Mouse (Mus musculus): ENCODE results near the gene Polr1c. TPM values are rescaled to one million over a fixed set of nuclear protein-coding genes. Genes with fewer than 3 reads are reported as not detected.

The Polr1c gene
- polyA plus RNA-seq, 1 experiment from 2014 or later: 138 TPM

DNA sequence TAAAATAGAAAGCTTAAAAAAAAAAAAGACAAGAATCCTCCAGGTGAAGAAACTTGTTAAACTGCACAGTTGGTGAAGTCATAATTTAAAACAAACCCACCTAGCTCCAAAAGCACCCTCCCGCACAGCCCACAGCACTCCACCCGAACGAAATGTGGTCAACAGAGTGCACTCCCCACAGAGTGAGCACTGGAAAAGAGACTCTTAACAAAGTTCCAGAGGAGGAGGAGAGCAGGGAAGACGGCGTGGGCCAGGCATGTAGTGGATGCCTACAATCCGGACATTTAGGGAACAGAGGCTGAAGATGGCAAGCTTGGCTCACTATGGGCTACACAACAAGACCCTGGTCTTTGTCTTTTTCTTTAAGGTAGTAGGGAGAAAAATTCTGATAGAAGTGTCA lies 27.2 kb upstream of the Polr1c start:
- no peak overlapping the region for H3K4me3 ChIP-seq
- H3K27me3 ChIP-seq (ENCODE audit: low read depth, poor library complexity, severe bottlenecking): no peaks in the 10 kb centered on the region
- H3K27ac ChIP-seq (replicated peaks): no peak overlapping the region
- no peaks in the 10 kb centered on the region for H3K4me1 ChIP-seq
- H3K9me3 ChIP-seq (replicated peaks): no peaks in the 10 kb centered on the region
- peaks cover 96% of the 10 kb centered on the region for H3K36me3 ChIP-seq
- WGBS: 86% methylated on average over 6 of the region's 6 CpGs
- no peak for DNase-seq (ENCODE audit: low spot score)

DNA sequence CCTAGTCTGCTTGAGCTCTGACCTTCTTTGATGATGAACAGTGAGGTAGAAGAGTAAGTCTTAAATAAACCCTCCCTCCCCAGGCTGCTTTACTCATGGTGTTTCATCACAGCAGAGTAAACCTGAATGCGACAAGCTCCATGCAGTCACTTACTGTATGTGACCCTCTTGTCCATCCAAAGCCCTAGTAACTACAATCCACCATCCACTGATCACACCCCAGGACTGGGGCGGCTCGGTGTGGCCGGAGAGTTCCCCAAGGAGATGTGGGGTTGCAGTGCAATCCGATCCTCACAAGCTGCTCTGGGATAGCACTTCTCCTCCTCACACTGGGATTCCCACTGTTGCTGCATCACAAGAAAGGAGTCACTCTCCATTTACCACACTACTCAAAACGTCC lies 26.6 kb upstream of the Polr1c start:
- peaks cover 96% of the 10 kb centered on the region for H3K36me3 ChIP-seq
- no peak for DNase-seq (ENCODE audit: low spot score)
- no peaks in the 10 kb centered on the region for H3K4me1 ChIP-seq
- no peak overlapping the region for H3K4me3 ChIP-seq
- H3K9me3 ChIP-seq (replicated peaks): no peaks in the 10 kb centered on the region
- WGBS: 74% methylated on average over 6 of the region's 6 CpGs
- no peaks in the 10 kb centered on the region for H3K27me3 ChIP-seq (ENCODE audit: low read depth, poor library complexity, severe bottlenecking)
- H3K27ac ChIP-seq (replicated peaks): no peak overlapping the region

DNA sequence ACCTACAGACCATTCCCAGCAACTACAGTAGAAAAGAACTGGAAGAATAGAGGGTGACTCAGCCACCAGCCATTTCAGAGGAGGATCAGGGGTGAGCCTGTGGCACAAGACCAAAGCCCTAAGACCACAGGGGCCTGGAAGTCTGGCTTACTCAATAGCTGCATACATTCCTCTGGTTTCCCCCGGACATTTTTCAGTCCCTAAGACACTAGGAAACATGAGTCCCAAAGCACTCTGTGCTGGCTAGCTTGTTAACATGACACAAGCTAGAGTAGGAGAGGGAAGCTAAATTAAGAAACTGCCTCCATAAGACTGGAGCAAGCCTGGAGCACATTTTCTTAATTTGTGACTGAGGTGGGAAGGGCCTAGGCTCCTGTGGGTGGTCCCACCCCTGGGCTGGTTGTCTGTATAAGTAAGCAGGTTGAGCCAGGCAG lies 26.0 kb upstream of the Polr1c start:
- Histone ChIP-seq H3K4me1 (no peaks in the 10 kb centered on the region), H3K9me3 (replicated peaks) (no peaks in the 10 kb centered on the region), H3K27ac (replicated peaks) (no peak overlapping the region), H3K27me3 (ENCODE audit: low read depth, poor library complexity, severe bottlenecking) (no peaks in the 10 kb centered on the region), H3K4me3 (no peak overlapping the region), H3K36me3 (peaks cover 96% of the 10 kb centered on the region)
- DNase-seq (ENCODE audit: low spot score): no peak
- WGBS: 76% methylated on average over 1 of the region's 1 CpGs

DNA sequence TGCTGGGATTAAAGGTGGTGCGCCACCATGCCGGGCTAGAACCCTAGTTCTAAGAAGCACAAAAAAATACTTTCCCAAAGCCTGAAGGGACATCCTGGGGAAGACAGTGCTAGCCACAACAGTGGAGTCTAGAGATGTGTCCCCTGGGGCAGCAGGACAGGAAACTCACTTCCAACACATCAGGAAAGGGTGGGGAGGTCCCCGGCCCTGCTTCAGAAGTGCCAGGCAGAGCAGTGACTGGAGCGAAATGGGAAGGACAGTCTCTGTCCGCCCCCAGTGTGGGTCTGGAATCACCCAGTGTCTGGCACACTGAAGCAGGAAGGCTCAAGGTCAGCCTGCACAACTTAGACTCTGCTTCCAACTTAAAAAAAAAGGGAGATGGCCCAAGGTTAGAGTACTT lies 24.8 kb upstream of the Polr1c start:
- H3K9me3 ChIP-seq (replicated peaks): no peaks in the 10 kb centered on the region
- H3K27ac ChIP-seq (replicated peaks): no peak overlapping the region
- 93% methylated on average over 5 of the region's 5 CpGs for WGBS
- no peaks in the 10 kb centered on the region for H3K27me3 ChIP-seq (ENCODE audit: low read depth, poor library complexity, severe bottlenecking)
- no peaks in the 10 kb centered on the region for H3K4me1 ChIP-seq
- DNase-seq (ENCODE audit: low spot score): no peak
- H3K36me3 ChIP-seq: peaks cover 96% of the 10 kb centered on the region
- H3K4me3 ChIP-seq: no peak overlapping the region

DNA sequence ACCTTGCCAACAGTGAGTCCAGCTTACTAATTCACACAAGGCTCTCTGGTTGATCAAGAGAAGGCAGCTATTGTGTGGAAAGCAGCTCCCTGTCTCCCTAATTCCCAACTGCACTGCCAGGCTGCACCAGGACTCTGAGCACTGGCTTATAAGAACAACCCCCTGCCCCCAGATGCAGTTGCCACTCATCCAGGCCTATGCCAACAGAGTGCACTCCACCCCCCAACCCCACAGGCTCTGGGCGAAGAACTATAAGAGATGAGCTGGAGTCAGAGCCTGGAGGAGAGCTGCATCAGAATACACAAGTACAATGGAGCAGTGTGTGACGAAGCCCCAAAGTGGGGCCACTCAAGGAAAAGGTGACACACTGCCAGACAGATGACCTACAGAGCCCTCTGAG lies 24.2 kb upstream of the Polr1c start:
- DNase-seq (ENCODE audit: low spot score): no peak
- Histone ChIP-seq H3K4me3 (no peak overlapping the region), H3K27me3 (ENCODE audit: low read depth, poor library complexity, severe bottlenecking) (no peaks in the 10 kb centered on the region), H3K27ac (replicated peaks) (no peak overlapping the region; the same call in 1 of the 2 replicates), H3K4me1 (no peaks in the 10 kb centered on the region), H3K36me3 (peaks cover 96% of the 10 kb centered on the region), H3K9me3 (replicated peaks) (no peaks in the 10 kb centered on the region)
- WGBS: 93% methylated on average over 2 of the region's 2 CpGs

DNA sequence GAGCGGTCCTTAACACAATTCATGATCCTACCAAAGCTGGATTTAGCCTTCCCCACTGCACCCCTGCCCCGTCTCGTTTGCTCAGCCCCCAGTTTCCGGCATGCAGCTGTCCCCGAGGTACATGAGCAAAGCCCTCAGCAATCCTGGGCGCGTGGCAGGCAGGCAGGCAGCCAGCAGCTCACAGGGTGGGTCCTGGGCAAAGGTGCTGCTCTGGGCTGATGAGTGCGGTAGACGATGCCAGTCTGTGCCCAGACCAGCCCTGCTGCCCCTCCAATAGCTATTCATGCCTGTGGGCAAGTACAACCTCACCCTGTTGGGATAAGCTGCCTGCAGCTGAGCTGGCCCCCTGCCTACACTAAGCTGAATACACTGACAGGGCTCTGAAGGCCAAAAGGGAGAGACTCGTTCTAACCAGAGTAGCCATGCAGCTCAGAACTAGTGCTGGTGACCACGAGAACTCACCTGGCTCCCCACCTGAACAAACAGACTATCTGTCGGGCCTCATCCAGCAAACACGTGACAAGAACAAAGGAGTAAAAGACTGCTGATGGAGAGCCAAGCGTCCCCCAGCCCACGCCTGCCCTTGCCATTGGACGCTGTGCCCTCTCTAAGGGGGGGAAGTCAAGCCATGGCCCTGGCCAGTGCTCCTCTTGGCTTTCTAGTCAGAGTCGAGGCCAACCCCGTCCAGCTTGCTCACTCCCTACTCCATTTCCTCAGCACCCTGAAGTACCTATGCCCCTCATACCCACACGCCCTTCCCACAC lies 22.1 kb upstream of the Polr1c start:
- WGBS: 91% methylated on average over 19 of the region's 19 CpGs
- H3K9me3 ChIP-seq (replicated peaks): no peaks in the 10 kb centered on the region
- H3K36me3 ChIP-seq: peaks cover 98% of the 10 kb centered on the region
- no peak overlapping the region for H3K4me3 ChIP-seq
- DNase-seq (ENCODE audit: low spot score): no peak
- peaks cover 4% of the 10 kb centered on the region; the same call in 1 of the 2 replicates for H3K4me1 ChIP-seq
- no peak overlapping the region for H3K27ac ChIP-seq (replicated peaks)
- H3K27me3 ChIP-seq (ENCODE audit: low read depth, poor library complexity, severe bottlenecking): no peaks in the 10 kb centered on the region

DNA sequence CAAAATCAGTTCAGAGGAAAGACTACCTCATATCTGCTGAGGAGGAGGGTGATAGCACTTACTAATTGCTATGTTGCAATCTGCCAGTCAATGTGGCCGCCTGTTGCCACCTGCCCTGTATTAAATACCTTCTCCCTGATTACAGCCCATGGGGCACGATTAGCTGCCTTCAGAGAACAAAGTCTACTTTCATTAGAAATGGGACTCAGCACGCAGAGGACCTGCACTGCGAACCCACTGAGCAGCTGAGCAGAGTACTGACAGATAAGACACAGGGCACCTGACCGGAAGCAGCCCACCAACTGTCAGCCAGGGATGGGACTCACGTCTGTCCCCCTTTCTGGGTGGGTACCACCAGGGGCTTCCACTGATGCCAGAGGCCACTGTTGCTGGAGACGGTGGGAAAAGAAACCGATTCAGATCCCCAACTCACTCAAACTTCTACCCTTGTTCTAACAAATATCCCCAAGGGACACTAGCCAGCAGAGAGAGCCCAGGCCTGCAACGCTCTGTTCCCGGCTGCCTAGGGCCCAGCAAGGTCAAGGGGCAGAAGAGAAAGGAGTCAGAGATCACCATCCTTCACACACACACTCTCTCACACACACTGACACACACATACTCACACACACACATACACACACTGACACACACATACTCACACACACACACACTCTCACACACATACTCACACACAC lies 20.3 kb upstream of the Polr1c start:
- peaks cover 4% of the 10 kb centered on the region; the same call in 1 of the 2 replicates for H3K4me1 ChIP-seq
- H3K27ac ChIP-seq (replicated peaks): no peak overlapping the region
- H3K27me3 ChIP-seq (ENCODE audit: low read depth, poor library complexity, severe bottlenecking): no peaks in the 10 kb centered on the region
- WGBS: 87% methylated on average over 10 of the region's 10 CpGs
- H3K9me3 ChIP-seq (replicated peaks): no peaks in the 10 kb centered on the region
- H3K36me3 ChIP-seq: peaks cover 100% of the 10 kb centered on the region
- no peak overlapping the region for H3K4me3 ChIP-seq
- DNase-seq (ENCODE audit: low spot score): no peak

DNA sequence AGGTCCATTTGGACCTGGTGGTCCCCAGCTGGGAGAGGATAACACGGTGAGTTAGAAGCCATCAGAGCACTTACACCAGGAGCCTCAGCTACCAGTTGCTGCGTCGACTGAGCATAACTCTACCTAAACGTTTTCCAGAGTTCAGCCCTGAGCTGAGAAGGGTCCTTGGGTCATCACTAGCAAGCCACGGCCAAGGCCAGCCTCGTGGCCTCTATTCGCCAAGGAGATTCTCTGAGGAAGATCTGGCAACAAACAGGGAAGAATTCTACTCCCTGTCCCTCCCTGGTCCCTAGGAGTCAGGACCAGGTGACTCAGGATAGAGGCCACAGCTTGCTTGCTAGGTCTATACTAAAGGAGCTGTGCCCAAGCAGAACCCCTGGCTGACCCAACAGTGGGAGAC lies 19.7 kb upstream of the Polr1c start:
- H3K4me3 ChIP-seq: no peak overlapping the region
- H3K27me3 ChIP-seq (ENCODE audit: low read depth, poor library complexity, severe bottlenecking): no peaks in the 10 kb centered on the region
- H3K36me3 ChIP-seq: peaks cover 100% of the 10 kb centered on the region
- H3K9me3 ChIP-seq (replicated peaks): no peaks in the 10 kb centered on the region
- H3K4me1 ChIP-seq: peaks cover 4% of the 10 kb centered on the region; the same call in 1 of the 2 replicates
- no peak for DNase-seq (ENCODE audit: low spot score)
- H3K27ac ChIP-seq (replicated peaks): no peak overlapping the region
- 84% methylated on average over 7 of the region's 7 CpGs for WGBS

DNA sequence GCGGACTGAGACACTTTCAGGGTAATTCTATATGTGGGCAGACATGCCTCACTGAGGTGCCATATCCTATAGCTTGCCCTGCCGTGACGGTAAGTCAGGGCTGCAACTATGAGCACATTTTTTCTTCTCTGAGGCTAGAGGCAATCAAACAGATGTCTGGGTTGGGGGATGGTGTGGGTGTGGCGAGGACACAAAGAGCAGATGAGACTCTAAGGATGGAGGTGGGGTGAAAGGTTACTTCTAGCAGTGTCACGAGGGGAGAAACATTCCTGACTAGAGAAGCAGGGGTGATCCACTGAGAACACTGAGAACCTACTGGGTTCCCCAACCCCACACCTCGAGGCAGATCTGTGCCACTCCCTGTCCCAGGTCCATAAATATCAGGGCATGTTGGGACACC lies 19.1 kb upstream of the Polr1c start:
- no peak overlapping the region for H3K27ac ChIP-seq (replicated peaks)
- no peaks in the 10 kb centered on the region for H3K27me3 ChIP-seq (ENCODE audit: low read depth, poor library complexity, severe bottlenecking)
- no peaks in the 10 kb centered on the region for H3K9me3 ChIP-seq (replicated peaks)
- 77% methylated on average over 6 of the region's 6 CpGs for WGBS
- no peak overlapping the region for H3K4me3 ChIP-seq
- H3K4me1 ChIP-seq: peaks cover 4% of the 10 kb centered on the region; the same call in 1 of the 2 replicates
- H3K36me3 ChIP-seq: peaks cover 100% of the 10 kb centered on the region
- no peak for DNase-seq (ENCODE audit: low spot score)

DNA sequence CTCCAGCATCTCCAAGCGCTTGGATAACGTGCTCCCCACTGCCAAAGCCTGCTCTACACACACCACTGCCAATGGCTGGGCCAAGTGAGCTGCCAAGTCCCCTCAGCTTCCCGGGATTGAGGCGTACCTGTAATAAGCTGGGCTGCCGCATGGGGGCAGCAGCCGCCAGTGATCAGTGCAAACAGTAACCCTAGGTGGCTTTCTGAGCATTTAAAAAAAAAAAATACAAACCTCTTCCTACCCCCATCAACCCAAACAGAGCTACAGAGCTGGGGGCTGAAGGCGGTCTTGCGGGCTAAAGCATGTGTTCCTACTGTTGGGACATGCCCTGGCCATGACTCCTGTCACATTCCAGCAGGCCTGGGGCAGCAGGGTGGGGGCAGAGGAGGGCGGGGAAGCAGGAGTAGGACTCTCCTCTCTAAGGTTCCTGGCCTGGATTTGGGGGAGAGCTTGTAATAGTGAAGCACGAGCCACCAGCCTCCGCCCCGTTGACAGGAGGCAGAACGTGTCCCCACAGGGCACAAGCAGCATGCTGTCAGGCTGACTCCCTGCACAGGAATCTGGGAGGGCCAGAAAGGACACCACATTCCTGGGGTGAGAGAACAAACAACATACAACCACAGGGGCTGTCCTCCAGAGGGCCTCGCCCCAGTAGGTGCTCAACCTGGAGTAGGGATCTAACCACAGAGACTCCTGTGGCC lies 18.2 kb upstream of the Polr1c start:
- 31% methylated on average over 14 of the region's 14 CpGs for WGBS
- H3K27ac ChIP-seq (replicated peaks): no peak overlapping the region
- peaks cover 4% of the 10 kb centered on the region; the same call in 1 of the 2 replicates for H3K4me1 ChIP-seq
- H3K4me3 ChIP-seq: no peak overlapping the region
- no peaks in the 10 kb centered on the region for H3K27me3 ChIP-seq (ENCODE audit: low read depth, poor library complexity, severe bottlenecking)
- peak; percentile 75 for DNase-seq (ENCODE audit: low spot score)
- H3K9me3 ChIP-seq (replicated peaks): no peaks in the 10 kb centered on the region
- peaks cover 100% of the 10 kb centered on the region for H3K36me3 ChIP-seq

DNA sequence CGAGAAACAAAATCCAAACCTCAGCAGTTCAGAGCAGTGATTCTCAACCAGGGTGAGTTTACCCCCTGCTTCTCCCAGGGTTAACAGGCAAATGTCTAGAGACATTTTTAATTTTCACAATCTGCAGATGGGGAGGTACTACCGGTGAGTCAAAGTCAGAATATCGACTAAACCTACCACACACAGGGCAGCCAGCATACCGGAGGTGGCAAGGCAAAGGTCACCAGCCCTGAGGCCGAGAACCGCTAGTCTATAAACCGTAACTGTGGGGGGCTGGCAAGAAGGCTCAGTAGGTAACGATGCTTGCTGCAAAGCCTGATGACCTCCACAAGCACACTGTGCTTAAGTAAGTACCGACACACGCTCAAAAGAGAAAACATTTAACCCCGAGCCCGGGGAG lies 17.6 kb upstream of the Polr1c start:
- H3K4me3 ChIP-seq: no peak overlapping the region
- WGBS: 88% methylated on average over 12 of the region's 12 CpGs
- H3K36me3 ChIP-seq: peaks cover 100% of the 10 kb centered on the region
- no peak overlapping the region for H3K27ac ChIP-seq (replicated peaks)
- H3K27me3 ChIP-seq (ENCODE audit: low read depth, poor library complexity, severe bottlenecking): no peaks in the 10 kb centered on the region
- DNase-seq (ENCODE audit: low spot score): no peak
- H3K9me3 ChIP-seq (replicated peaks): no peaks in the 10 kb centered on the region
- peaks cover 4% of the 10 kb centered on the region; the same call in 1 of the 2 replicates for H3K4me1 ChIP-seq

DNA sequence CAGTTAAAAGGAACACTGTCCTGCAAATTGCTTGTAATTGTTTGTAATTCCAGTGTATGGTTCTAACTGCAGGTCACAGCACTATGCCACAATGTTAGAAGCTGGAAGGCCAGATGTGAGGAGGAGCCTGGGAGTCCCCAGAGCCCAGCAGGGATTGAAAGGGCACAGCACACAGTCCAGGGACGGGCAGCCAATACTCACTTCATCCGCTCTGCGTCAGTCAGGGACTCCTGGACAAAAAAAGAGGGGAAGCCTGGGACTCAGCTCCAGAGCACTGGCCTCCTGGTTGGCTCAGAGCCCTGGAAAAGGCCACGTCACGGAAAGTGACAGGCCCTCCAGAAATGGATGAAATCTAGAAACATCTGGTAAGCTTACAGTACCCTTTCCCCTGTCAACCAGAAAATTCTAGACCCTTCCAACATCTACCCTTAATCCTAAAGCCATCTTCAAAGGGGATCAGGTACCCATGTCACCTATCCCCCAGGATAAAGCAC lies 14.4 kb upstream of the Polr1c start:
- Histone ChIP-seq H3K27me3 (ENCODE audit: low read depth, poor library complexity, severe bottlenecking) (no peaks in the 10 kb centered on the region), H3K4me3 (no peak overlapping the region), H3K36me3 (peaks cover 100% of the 10 kb centered on the region), H3K27ac (replicated peaks) (no peak overlapping the region), H3K4me1 (peaks cover 4% of the 10 kb centered on the region; the same call in 1 of the 2 replicates), H3K9me3 (replicated peaks) (no peaks in the 10 kb centered on the region)
- WGBS: 92% methylated on average over 5 of the region's 5 CpGs
- DNase-seq (ENCODE audit: low spot score): no peak
